Mouse (Mus musculus): ENCODE measurements around the gene P2rx3. TPM values are rescaled to one million over a fixed set of nuclear protein-coding genes. Genes with fewer than 3 reads are reported as not detected.
A peak's percentile ranks its signal among the peaks of the same experiment; 100 is the strongest.

P2rx3 gene
- polyA plus RNA-seq, 2 experiments = 0.69 to 0.81 TPM

DNA sequence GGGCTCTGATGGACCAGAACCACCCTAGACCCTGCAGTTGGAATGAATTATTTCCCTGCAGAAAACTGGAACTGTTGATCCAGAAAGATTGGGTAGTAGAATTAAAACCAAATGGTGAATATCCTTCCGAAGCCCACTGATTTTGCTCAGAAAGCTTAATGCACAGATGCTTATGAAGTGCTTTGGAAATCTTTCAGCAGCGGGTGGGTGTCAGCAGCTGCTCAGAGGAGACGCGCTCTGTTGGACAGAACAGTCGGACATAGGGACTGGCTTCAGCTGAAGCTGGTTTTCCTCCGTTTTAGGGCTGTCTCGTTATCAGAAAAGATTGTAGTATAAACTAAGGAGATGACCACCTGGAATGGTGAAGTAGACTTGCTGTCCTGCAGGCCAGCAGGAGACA lies 6.4 kb upstream of the P2rx3 start:
- Histone ChIP-seq H3K4me1 (ENCODE audit: control insufficient read depth, insufficient read depth, low read length) (peaks cover 3% of the 10 kb centered on the region; the same call in 1 of the 2 replicates), H3K27ac (replicated peaks; ENCODE audit: low read depth, low read length) (no peak overlapping the region), H3K4me2 (replicated peaks; ENCODE audit: low read depth, low read length, severe bottlenecking) (no peak overlapping the region), H3K9me3 (ENCODE audit: control insufficient read depth, low read length) (no peaks in the 10 kb centered on the region), H3K9ac (ENCODE audit: low read depth, low read length, severe bottlenecking) (no peak overlapping the region), H3K4me3 (replicated peaks; ENCODE audit: low read length) (no peak overlapping the region), H3K27me3 (ENCODE audit: control insufficient read depth, insufficient read depth, low read length) (no peaks in the 10 kb centered on the region), H3K36me3 (ENCODE audit: control insufficient read depth, insufficient read depth, low read length) (peaks cover 79% of the 10 kb centered on the region)
- no peak for DNase-seq (ENCODE audit: low spot score)
- ATAC-seq (ENCODE audit: low FRiP score, low read depth) = no peak
- TF ChIP-seq POLR2A (IDR thresholded peaks at IDR 0.05; ENCODE audit: borderline replicate concordance, extremely low read depth, insufficient read depth, insufficient read length) = no peak
- 82% methylated on average over 7 of the region's 7 CpGs for WGBS

DNA sequence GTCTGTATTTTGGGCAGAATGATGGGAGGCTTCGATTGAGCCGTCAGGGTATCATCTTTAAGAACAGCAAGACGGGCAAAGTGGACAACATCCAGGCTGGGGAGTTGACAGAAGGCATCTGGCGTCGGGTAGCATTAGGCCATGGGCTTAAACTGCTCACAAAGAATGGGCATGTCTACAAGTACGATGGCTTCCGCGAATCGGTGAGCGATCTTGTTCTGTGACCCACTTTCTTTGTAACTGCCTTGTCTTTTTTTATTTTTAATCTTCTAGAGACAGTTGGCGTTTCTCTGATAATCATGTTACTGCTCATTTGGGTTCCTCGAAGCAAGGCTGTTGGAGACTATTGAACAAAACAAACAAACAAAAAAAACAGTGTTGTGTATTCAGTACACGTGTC lies 1.1 kb upstream of the P2rx3 start:
- Histone ChIP-seq H3K9ac (ENCODE audit: low read depth, low read length, severe bottlenecking) (peak overlapping the region; percentile 97), H3K9me3 (ENCODE audit: control insufficient read depth, low read length) (no peaks in the 10 kb centered on the region), H3K27me3 (ENCODE audit: control insufficient read depth, insufficient read depth, low read length) (no peaks in the 10 kb centered on the region), H3K36me3 (ENCODE audit: control insufficient read depth, insufficient read depth, low read length) (peaks cover 42% of the 10 kb centered on the region), H3K27ac (replicated peaks; ENCODE audit: low read depth, low read length) (no peak overlapping the region), H3K4me3 (replicated peaks; ENCODE audit: low read length) (peak overlapping the region; percentile 81), H3K4me1 (ENCODE audit: control insufficient read depth, insufficient read depth, low read length) (peaks cover 12% of the 10 kb centered on the region), H3K4me2 (replicated peaks; ENCODE audit: low read depth, low read length, severe bottlenecking) (peak overlapping the region; percentile 60)
- ATAC-seq (ENCODE audit: low FRiP score, low read depth) = no peak
- TF ChIP-seq POLR2A (IDR thresholded peaks at IDR 0.05; ENCODE audit: borderline replicate concordance, extremely low read depth, insufficient read depth, insufficient read length) = no peak
- 88% methylated on average over 13 of the region's 13 CpGs for WGBS
- DNase-seq (ENCODE audit: low spot score) = no peak

DNA sequence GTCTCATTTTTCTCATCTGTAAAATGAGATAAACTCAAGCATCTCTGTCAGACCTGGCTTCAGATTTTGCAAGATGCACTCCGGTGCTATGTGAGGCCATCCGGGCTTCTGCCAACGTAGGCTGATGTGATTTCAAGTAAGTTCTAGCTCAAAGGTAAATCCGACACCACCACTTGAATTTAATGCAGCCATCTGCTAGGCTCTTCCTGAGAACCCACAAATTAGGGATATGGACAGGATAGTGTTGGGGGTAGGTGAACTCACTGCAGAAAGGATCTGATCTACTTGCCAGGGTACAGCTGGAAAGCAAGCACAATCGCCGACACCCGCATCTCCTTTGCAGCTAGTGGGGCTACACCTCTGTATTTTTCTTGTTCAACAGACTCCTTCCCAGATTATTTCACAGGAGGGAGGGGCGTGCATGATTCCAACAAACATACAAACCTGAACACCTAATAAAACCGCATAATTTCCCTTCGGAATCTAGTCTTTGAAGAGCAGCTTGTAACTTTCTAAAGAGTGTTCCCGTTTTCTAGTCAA lies 685 bp downstream of the P2rx3 start:
- Histone ChIP-seq H3K9me3 (ENCODE audit: control insufficient read depth, low read length) (no peaks in the 10 kb centered on the region), H3K36me3 (ENCODE audit: control insufficient read depth, insufficient read depth, low read length) (peaks cover 24% of the 10 kb centered on the region), H3K27ac (replicated peaks; ENCODE audit: low read depth, low read length) (peak overlapping the region; percentile 22), H3K27me3 (ENCODE audit: control insufficient read depth, insufficient read depth, low read length) (no peaks in the 10 kb centered on the region), H3K4me2 (replicated peaks; ENCODE audit: low read depth, low read length, severe bottlenecking) (peak overlapping the region; percentile 55), H3K4me1 (ENCODE audit: control insufficient read depth, insufficient read depth, low read length) (peaks cover 12% of the 10 kb centered on the region), H3K4me3 (replicated peaks; ENCODE audit: low read length) (peak overlapping the region; percentile 81), H3K9ac (ENCODE audit: low read depth, low read length, severe bottlenecking) (peak overlapping the region; percentile 97)
- peak; percentile 44 for ATAC-seq (ENCODE audit: low FRiP score, low read depth)
- WGBS = 6% methylated on average over 11 of the region's 11 CpGs
- DNase-seq (ENCODE audit: low spot score) = no peak
- TF ChIP-seq POLR2A (IDR thresholded peaks at IDR 0.05; ENCODE audit: borderline replicate concordance, extremely low read depth, insufficient read depth, insufficient read length) = no peak

GRCm38 (mm10) chr2:85034169-85034568 lies 3.1 kb downstream of the P2rx3 start:
- Histone ChIP-seq H3K4me3 (replicated peaks; ENCODE audit: low read length) (no peak overlapping the region), H3K36me3 (ENCODE audit: control insufficient read depth, insufficient read depth, low read length) (0 out of 2 replicates have a peak, but pooled peaks cover under 1% of the 10 kb centered on the region), H3K27me3 (ENCODE audit: control insufficient read depth, insufficient read depth, low read length) (no peaks in the 10 kb centered on the region), H3K9ac (ENCODE audit: low read depth, low read length, severe bottlenecking) (no peak overlapping the region), H3K4me2 (replicated peaks; ENCODE audit: low read depth, low read length, severe bottlenecking) (no peak overlapping the region), H3K27ac (replicated peaks; ENCODE audit: low read depth, low read length) (no peak overlapping the region), H3K4me1 (ENCODE audit: control insufficient read depth, insufficient read depth, low read length) (peaks cover 12% of the 10 kb centered on the region), H3K9me3 (ENCODE audit: control insufficient read depth, low read length) (no peaks in the 10 kb centered on the region)
- ATAC-seq (ENCODE audit: low FRiP score, low read depth) (no peak), DNase-seq (ENCODE audit: low spot score) (no peak)
- 88% methylated on average over 7 of the region's 7 CpGs for WGBS
- no peak for TF ChIP-seq POLR2A (IDR thresholded peaks at IDR 0.05; ENCODE audit: borderline replicate concordance, extremely low read depth, insufficient read depth, insufficient read length)

GRCm38 (mm10) chr2:85033121-85033520 lies 4.1 kb downstream of the P2rx3 start:
- Histone ChIP-seq H3K9ac (ENCODE audit: low read depth, low read length, severe bottlenecking) (no peak overlapping the region), H3K9me3 (ENCODE audit: control insufficient read depth, low read length) (no peaks in the 10 kb centered on the region), H3K4me2 (replicated peaks; ENCODE audit: low read depth, low read length, severe bottlenecking) (no peak overlapping the region), H3K36me3 (ENCODE audit: control insufficient read depth, insufficient read depth, low read length) (no peaks in the 10 kb centered on the region), H3K27me3 (ENCODE audit: control insufficient read depth, insufficient read depth, low read length) (no peaks in the 10 kb centered on the region), H3K27ac (replicated peaks; ENCODE audit: low read depth, low read length) (no peak overlapping the region), H3K4me1 (ENCODE audit: control insufficient read depth, insufficient read depth, low read length) (peaks cover 6% of the 10 kb centered on the region), H3K4me3 (replicated peaks; ENCODE audit: low read length) (no peak overlapping the region)
- no peak for ATAC-seq (ENCODE audit: low FRiP score, low read depth)
- TF ChIP-seq POLR2A (IDR thresholded peaks at IDR 0.05; ENCODE audit: borderline replicate concordance, extremely low read depth, insufficient read depth, insufficient read length) = no peak
- no peak for DNase-seq (ENCODE audit: low spot score)
- 77% methylated on average over 2 of the region's 2 CpGs for WGBS
